Mouse (Mus musculus) kidney, adult 9 months (tissue): ENCODE data around the gene Prnp.

Experiments used
- DNase-seq: peaks from one replicate; pipeline ENCODE4 v3.0.0; 2022

Prnp gene

DNA sequence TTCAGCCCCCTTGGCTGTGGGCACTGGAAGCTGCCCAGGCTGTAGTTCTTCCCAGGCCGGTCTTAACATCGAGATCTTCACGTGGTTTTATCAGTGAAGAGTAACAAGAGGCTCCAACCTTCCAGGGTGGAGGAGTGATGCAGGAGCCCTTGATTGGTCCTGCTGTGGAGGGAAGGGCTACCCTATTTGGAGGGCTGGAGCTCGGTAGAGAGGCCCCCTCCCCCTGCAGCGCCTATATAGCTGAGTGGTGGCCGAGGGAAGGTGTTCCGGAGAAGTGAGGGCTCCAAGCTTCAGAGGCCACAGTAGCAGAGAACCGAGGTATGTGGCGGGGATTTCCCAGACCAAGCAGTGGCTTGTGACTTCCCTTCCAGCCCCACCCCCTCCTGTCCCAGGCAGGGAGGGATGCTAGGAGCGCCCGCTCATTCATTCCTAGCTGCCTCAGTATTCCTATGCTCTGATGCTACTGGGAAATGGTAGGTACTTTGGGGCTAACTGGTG is 40.9 kb downstream of the Prnp start, which contains the start of gene Prnd:
Gene Prnd (plus strand): TSS at position 264 of the 498 bp plus-strand sequence.
- no peak for DNase-seq

DNA sequence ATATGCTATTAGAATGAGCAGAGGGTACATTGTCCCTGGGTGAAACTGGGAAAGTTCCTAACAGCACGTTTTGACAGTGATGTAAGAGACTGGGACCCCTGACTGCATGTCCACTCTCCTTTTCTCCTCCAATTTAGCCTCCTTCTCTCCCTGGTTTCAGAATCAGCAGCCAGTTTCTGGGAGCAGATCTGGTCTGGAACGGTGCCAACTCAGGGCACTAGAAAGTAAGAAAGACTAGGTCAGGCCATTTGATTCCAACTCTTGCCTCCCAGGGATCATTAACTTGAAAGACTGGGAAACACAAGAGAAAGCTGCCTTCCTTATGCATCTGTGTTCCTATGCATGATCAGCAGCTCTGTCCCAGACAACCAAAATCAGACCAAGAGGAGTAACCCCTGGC is 42.7 kb downstream of the Prnp start:
- no peak for DNase-seq

- peak; percentile 59 for DNase-seq
Observed at GRCm38 (mm10) chr2:131952961-131953538, 43.3 kb downstream of the Prnp start.

- DNase-seq, result no peak
Observed at GRCm38 (mm10) chr2:131953711-131954110, 44.0 kb downstream of the Prnp start.

GRCm38 (mm10) chr2:131954835-131955234 is 45.1 kb downstream of the Prnp start:
- no peak for DNase-seq

DNA sequence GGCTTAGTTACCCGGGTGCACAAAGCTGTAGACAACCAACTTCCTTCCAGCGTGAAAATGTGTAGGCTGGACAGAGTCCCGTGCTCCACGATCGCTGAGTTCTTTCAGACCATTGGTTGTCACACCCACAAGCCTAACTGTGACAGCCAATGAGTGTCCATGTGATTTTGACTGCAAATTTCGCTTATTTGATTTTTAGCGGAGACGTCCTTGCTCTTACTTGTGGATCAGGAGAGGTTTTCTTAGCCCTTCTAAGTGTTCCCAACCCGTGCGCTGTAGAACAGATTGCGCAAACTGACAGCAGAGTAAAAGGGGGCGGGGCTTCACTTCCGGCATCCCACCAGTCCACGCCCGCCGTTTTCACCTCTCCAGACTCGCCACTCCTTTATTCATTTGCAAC is 45.5 kb downstream of the Prnp start:
- DNase-seq, result no peak

DNA sequence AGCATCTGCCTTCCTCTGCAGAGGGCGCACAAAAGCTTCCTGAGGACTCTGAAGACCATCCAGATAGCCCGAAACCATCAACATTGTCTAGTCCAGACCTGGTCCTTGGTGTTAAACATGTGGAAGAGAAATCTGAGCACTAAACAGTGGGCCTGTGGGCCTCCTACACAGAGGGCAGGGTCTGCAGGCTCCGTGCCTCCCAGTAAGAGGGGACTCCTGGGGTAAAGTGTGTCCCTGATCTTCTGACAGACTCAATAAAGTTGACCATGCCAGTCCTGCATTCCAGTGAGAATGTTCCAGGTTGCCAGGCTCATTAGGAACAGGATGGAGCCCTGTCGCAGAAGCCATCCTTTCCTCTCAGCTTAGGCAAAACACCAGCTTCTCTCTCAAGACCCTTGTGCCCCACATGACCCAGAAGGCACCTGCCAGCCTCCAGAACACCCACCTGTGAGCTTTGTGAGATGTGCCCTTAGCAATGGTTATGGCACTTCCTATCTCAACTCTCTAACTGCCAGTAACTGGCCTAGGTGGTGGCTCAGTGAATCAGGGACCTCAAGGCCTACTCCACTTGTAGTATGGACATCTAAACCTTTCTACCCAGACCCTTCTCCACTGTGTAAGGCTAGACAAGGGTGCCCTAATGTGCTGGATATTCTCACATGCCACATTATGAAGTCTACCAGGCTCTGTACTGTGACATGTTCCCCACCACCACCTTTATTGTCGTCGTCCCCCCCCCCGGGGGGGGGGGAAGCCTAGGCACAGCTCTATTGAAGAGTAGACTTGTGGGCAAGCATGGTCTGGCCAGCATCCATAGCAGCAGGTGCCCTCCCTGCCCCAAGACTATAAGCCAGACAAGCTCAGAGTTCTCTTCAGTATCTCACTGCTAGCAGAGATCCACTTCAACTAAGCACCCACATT is 46.9 kb downstream of the Prnp start:
- no peak for DNase-seq

- DNase-seq, result peak; percentile 54
Observed at GRCm38 (mm10) chr2:131957731-131958222, 48.0 kb downstream of the Prnp start.

- no peak for DNase-seq
Observed at GRCm38 (mm10) chr2:131961671-131962070, 51.9 kb downstream of the Prnp start.

GRCm38 (mm10) chr2:131970597-131970996 is 60.9 kb downstream of the Prnp start:
- no peak for DNase-seq

- no peak for DNase-seq
Observed at GRCm38 (mm10) chr2:131971098-131971497, 61.4 kb downstream of the Prnp start.

DNA sequence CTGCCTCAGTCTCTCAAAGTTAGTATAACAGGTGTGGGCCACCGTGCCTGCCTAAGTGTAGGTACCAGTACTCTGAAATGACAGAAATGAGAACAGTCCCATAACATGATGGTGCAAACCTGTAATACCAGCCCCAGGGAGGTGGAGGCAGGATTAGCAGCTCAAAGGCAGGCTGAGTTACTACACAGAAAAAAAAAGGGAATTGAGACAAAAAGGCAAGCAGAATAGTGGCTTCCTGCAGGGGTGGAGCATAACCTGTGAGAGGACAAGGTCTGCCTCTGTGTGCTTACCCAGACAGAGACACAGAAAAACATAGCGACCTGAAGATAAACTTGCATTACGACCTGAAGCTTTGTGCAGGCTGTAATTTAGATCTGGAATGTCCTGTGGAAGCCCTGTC is 66.9 kb downstream of the Prnp start:
- DNase-seq, result no peak

DNA sequence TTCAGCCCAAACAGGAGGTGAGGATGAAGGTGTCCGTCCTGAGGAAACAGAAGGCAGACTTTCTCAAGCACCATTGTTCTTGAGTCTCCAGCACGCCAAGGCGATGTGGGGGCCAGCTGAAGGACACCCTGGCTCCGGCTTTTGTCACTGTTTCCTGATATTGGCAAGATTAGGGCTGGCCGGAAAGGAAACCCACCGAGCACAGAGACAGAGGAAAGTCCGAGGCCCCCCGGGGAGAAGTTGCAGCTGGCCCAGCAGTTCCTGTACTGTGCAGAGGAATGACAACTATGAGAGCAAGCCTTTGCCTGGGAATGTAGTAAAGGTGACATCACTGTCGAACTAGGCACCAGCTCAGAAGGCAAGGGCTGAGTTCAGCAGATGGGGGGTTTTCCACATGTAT is 71.1 kb downstream of the Prnp start:
- DNase-seq, result peak; percentile 62

DNA sequence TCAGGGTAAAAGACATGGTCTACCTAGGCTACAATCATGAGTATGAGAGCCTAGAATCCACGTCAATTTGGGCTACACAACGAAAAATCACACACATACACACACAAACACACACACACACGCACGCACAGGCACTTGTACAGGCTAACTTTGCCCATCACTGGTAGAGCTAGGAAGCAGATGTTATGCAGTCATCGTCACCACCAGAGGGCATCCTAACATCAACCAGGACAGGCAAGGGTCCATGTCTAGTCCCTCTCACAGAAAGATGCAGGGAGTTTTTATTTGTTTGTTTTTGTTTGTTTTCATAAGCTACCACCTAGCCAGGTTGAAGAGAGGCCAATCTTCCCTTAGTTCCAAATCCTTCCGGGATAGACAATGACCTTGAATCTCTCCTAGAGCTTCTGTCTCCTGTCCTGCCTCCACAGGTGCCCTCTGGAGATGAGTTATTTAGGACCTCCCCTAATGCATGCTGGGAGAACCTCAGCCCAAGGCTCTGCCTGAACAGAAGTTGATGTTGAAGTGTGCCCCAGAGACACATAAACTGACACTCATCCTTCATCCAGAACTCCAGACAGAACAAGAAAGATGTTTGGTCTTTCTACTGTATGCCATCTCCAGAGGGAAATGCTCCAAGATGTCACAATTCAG is 72.9 kb downstream of the Prnp start:
- DNase-seq, result peak; percentile 67

GRCm38 (mm10) chr2:131987950-131988349 is 78.2 kb downstream of the Prnp start:
- no peak for DNase-seq
